In the genomic region with DNA sequence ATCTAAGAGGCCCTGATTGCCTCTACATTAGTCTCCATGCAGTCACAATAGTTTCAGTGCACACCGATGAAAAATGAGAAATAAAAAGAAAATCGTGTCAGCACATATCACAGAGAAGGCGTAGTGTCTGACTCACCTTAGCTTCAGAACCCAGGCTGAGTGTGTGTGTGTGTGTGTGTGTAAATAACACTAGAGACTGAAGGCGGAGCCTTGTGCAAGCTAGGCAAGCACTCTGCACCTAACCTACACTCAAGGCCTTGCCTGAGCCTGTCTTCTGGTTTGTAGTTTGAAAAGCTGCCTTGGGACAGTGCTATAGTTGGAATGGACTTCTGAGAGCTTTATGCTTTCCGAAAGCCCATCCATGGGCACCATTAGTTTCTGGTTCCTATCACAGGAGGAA, we compare ENCODE assay signal across 24 mouse cellular contexts.
"Had no signal": no experiment of that assay in that cellular context is flagged by ENCODE, and none has a peak within 500 bp of the region (broad histone marks: within the 10 kb centered on the region; RNA-seq: fewer than 3 reads in every experiment).

No protein-coding gene starts in this region.

- H3K4me3 ChIP-seq: heart, adult 2 months; heart, embryonic 10.5 days; heart, embryonic 12.5 days; hindbrain, embryonic 10.5 days; hindbrain, embryonic 12.5 days; intestine, embryonic 15.5 days; layer of hippocampus, adult 2 months; limb, embryonic 13.5 days; limb, embryonic 15.5 days had no signal

- ATAC-seq: forebrain, postnatal 0 days; hindbrain, embryonic 16.5 days; inflammation-experienced regulatory T-cells, adult 6 months; intestine, embryonic 15.5 days; intestine, postnatal 0 days had no signal

- H3K9ac ChIP-seq: forebrain, postnatal 0 days; heart, embryonic 12.5 days; hindbrain, embryonic 12.5 days; hindbrain, embryonic 14.5 days; intestine, embryonic 15.5 days; limb, embryonic 13.5 days; limb, embryonic 15.5 days had no signal

- H3K36me3 ChIP-seq: heart, embryonic 10.5 days; hindbrain, embryonic 10.5 days; hindbrain, embryonic 12.5 days; intestine, embryonic 15.5 days; limb, embryonic 15.5 days had no signal

- H3K27ac ChIP-seq: heart, adult 2 months; heart, embryonic 10.5 days; hindbrain, embryonic 10.5 days; hindbrain, embryonic 12.5 days; hindbrain, embryonic 14.5 days; intestine, embryonic 15.5 days; layer of hippocampus, adult 2 months; limb, embryonic 13.5 days; limb, embryonic 15.5 days had no signal

- H3K4me2 ChIP-seq: heart, embryonic 12.5 days; hindbrain, embryonic 12.5 days; hindbrain, embryonic 14.5 days; intestine, embryonic 15.5 days; limb, embryonic 13.5 days; limb, embryonic 15.5 days had no signal

- H3K27me3 ChIP-seq: heart, embryonic 12.5 days; hindbrain, embryonic 12.5 days; intestine, embryonic 15.5 days; limb, embryonic 15.5 days had no signal

- H3K9me3 ChIP-seq: heart, embryonic 10.5 days; heart, embryonic 12.5 days; hindbrain, embryonic 10.5 days; hindbrain, embryonic 12.5 days; intestine, embryonic 15.5 days; limb, embryonic 13.5 days; limb, embryonic 15.5 days had no signal

- DNase-seq: forebrain, postnatal 0 days; gastrocnemius, postnatal 14 days; gastrocnemius, postnatal 36 days; heart, adult 2 months; heart, postnatal 10 days; heart, postnatal 4 days; kidney, adult 18-20 months; kidney, adult 8-10 months; kidney, postnatal 10 days; kidney, postnatal 25 days; kidney, postnatal 4 days; left cerebral cortex, postnatal 4 days had no signal

- H3K4me1 ChIP-seq: heart, embryonic 10.5 days; hindbrain, embryonic 10.5 days; intestine, embryonic 15.5 days had no signal
